Mouse (Mus musculus) megakaryocyte, embryonic 14.5 days (primary cell): ENCODE data around the gene Impad1. TPM values are rescaled to one million over a fixed set of nuclear protein-coding genes. Genes with fewer than 3 reads are reported as not detected.
A peak's percentile ranks its signal among the peaks of the same experiment; 100 is the strongest.

Experiments
- H3K27me3 ChIP-seq: replicated peaks from 2 replicates; pipeline ENCODE3; 2012; ENCODE audit warnings: inconsistent platforms
- H3K36me3 ChIP-seq: replicated peaks from 2 replicates; pipeline ENCODE3; 2012; ENCODE audit warnings: low read length, inconsistent platforms, mixed read lengths
- H3K4me1 ChIP-seq: 2 replicates; pipeline ENCODE4 v1.6.1; 2012; ENCODE audit warnings: inconsistent platforms
- H3K4me3 ChIP-seq: replicated peaks from 2 replicates; pipeline ENCODE3; 2012; ENCODE audit warnings: moderate library complexity, mild to moderate bottlenecking, inconsistent platforms
- H3K9me3 ChIP-seq: 2 replicates; pipeline ENCODE4 v1.6.1; 2012; ENCODE audit warnings: inconsistent platforms
- FLI1 ChIP-seq: IDR thresholded peaks from 2 replicates; pipeline ENCODE4 v1.6.1; 2012; ENCODE audit warnings: low read length, inconsistent platforms, mixed read lengths
- GATA1 ChIP-seq: IDR thresholded peaks from 3 replicates; pipeline ENCODE4 v1.6.1; 2012; ENCODE audit warnings: mixed read lengths, low read length, inconsistent platforms, borderline replicate concordance
- polyA plus RNA-seq: library from polyadenylated mRNA; stranded (reverse); fragments of >175 nt; gene quantifications from 2 replicates; pipeline ENCODE4 v1.2.3, GENCODE M21; 2012; ENCODE audit warnings: low replicate concordance; ENCODE audit not compliant: insufficient read depth

Gene Impad1
- 1.2 and 1.3 TPM in 2 replicates for polyA plus RNA-seq

DNA sequence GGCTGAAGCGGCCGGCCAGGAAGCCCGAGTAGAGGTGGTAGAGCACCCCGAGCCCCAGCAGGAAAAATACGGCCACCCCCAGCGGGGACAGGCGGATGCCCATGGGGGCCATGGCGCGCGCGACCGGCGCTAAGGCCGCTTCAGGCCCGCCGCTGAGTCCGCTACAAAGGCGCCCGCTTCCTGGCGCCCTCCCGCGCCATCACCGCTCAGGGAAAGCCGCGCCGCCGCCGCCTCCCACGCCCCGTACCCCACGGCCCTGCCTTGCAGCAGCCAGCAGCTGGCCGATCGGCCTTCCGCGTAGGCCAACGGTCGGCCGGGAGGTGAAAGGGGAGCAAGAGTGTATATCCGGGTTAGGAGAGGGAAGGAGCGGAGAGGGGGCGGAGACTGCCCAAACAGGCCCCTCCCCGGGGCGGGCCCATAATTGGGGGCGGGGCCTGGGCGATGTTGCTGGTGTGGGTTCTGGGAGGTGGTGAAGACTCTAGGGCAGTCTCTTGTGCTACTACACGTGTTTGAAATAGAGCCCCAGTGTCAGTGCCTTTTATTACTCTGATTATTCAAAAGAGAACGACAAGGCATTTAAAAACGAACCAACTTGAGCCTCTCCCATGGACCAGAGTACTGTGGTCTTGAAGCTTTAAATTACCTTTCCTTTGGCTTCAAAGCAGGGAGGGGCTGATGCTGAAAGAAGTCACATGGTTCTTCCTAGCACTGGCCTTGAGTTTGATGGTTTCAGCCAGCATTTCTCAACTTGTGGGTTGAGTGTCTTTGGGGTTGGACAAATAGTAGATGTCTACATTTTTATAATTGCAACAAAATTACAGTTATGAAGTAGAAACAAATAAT, at the start of gene Impad1:
Gene Impad1, minus strand, starts transcription at position 364 of the 843 bp plus-strand sequence.
- Histone ChIP-seq H3K27me3 (no peaks in the 10 kb centered on the region), H3K4me1 (peaks cover 45% of the 10 kb centered on the region), H3K4me3 (peak within 1 kb of the TSS; percentile 100), H3K9me3 (no peaks in the 10 kb centered on the region), H3K36me3 (peaks cover 14% of the 10 kb centered on the region)
- TF ChIP-seq FLI1 (no peak), GATA1 (no peak)

DNA sequence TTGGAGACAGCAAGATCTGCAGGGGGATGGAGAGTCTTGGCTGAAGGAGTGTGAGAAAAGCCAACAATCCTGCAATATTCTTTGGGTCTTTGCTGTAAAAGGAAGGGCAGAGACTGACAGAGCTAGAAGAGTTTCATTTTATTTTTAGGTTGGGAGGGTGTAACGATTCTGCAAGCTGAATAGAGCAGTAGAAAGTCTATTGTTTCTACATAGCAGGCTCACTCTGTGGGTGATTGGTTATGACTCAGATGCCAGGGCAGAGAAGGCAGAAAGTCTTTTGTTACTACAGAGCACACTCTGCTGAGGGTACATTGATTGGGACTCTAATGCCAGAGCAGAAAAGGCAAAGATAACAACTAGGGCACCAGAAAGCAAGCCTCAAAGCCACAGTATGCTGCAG, 47.0 kb upstream of the Impad1 start:
- Histone ChIP-seq H3K4me1 (no peaks in the 10 kb centered on the region), H3K9me3 (no peaks in the 10 kb centered on the region), H3K36me3 (no peaks in the 10 kb centered on the region), H3K4me3 (no peak overlapping the region), H3K27me3 (no peaks in the 10 kb centered on the region)
- TF ChIP-seq GATA1 (no peak), FLI1 (no peak)

DNA sequence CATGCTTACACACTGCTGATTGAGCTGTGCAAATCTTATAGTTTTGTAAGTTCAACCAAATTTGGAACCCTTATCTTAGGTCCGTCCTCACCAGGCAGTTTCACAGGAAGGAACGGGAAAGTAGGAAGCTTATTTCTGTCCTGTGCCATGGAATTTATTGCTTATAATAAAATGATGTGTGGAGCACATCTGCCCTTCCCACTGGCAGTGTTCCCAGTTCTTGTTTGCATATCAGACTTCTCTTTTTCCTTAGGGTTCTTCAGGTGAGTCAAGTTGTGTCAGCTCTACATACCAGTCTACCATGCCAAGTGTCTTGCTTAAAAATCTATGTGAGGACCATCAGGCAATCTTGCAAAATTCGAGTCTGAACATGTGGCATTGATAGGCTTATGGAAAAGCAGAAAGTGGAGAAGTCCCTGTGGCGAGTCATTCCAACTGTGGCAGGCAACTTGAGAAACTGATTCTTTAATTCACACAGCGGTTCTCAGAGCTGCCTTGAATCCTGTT, 40.7 kb upstream of the Impad1 start:
- H3K4me3 ChIP-seq: no peak overlapping the region
- no peaks in the 10 kb centered on the region for H3K36me3 ChIP-seq
- no peaks in the 10 kb centered on the region for H3K27me3 ChIP-seq
- TF ChIP-seq FLI1 (no peak), GATA1 (no peak)
- no peaks in the 10 kb centered on the region for H3K4me1 ChIP-seq
- H3K9me3 ChIP-seq: no peaks in the 10 kb centered on the region

DNA sequence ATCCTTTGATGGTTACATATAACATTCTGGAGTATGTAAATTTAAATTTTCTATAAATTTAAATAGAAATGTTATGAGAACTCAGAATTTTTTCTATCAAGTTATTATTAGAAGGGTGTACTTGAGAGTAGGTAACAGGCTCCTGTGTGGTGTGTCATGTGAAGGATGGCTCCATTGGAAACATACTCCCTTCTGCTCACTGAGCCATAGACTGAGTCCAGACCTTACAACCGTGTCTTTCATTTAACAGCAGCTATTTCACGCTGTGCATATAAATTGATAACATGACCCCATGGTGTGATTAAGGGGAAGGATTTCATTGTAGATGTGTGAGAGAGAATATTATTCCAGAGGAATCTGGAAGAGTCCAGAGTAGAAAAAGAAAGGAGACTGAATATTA, 35.0 kb upstream of the Impad1 start:
- no peaks in the 10 kb centered on the region for H3K9me3 ChIP-seq
- no peaks in the 10 kb centered on the region for H3K4me1 ChIP-seq
- H3K4me3 ChIP-seq: no peak overlapping the region
- TF ChIP-seq FLI1: no peak
- TF ChIP-seq GATA1: no peak
- no peaks in the 10 kb centered on the region for H3K27me3 ChIP-seq
- no peaks in the 10 kb centered on the region for H3K36me3 ChIP-seq

DNA sequence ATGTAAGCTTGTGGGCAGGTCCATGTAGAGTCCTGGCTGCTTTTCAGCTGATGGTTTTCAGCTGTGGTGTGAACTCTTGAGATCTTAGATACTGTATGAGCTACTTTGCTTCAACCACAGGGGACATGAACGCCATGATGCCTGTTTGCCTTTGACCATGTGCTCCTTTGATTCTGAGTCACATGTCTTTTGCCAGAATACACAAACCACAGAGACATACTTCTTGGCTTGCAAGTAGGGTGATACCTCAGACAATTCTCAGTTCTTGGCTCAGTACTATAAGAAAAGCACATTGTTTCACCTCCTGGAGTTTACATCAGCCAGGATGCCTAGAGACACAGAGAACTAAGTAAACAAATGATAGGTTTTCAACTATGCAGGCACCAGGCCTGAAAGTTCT, 29.0 kb upstream of the Impad1 start:
- no peak overlapping the region for H3K4me3 ChIP-seq
- TF ChIP-seq GATA1 (no peak), FLI1 (no peak)

DNA sequence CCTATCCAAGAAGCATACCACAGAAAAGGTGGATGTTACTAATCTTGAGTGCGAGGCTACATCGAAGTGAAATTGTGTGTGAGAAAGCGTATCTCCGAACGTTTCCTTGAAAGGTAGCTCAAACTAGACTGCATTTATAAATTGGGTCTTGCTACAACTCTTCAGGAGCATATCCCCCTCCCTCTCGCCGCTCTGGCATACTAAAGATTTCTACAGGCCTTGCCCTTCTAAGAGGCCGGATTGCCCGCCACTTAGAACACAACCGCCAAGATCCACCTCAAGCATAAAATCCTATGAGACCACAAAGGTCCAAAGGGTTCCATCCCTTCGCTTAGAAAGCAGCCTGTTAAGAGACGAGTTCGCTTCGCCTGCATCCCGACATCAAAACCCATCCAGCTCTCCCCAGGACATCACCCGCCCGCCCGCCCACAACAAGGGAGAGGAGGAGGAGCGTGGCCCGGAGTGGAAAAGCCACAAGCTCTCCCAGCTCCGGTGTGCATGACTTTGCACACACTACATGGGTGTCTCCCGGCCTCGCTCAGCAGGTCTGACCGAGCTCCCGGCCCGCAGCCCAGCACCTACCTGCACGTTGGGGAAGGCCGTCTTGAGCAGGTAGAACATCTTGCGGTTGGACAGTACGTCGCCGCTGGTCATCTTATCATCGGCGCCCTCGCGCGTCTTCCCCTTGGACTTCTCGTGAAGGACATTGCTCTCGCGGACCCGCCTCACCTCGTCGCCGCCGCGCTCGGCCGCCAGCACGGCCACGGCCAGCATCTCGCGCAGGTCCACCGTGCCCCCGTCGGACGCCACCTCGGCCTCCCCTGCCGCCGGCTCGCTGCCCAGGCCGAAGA, 789 bp downstream of the Impad1 start:
- H3K4me3 ChIP-seq: peak overlapping the region; percentile 100
- no peak for TF ChIP-seq FLI1
- no peak for TF ChIP-seq GATA1
- H3K4me1 ChIP-seq: peaks cover 45% of the 10 kb centered on the region
- H3K36me3 ChIP-seq: peaks cover 19% of the 10 kb centered on the region
- H3K9me3 ChIP-seq: no peaks in the 10 kb centered on the region
- no peaks in the 10 kb centered on the region for H3K27me3 ChIP-seq

More for the DNA sequence above, 29.0 kb upstream of the Impad1 start:
- H3K36me3 ChIP-seq: no peaks in the 10 kb centered on the region
- no peaks in the 10 kb centered on the region for H3K27me3 ChIP-seq
- no peaks in the 10 kb centered on the region for H3K4me1 ChIP-seq
- H3K9me3 ChIP-seq: no peaks in the 10 kb centered on the region

DNA sequence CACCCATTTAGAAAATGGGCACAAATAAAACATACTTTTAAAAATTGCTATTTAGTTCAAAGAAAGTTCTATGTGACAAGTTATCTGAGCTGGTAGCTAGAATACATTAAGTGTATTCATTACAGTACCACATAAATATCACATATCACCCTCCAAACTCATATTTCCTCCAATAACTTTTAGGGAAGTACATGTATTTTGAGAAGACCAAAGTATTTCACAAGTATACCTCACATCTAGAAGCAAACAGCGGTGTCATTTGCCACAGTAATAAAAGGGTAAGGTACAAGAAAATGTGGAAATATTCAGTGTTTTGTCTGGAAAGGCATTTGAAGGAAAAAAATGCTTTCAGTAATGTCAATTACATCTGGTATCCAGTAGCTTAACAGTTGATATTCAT, 2.0 kb downstream of the Impad1 start:
- Histone ChIP-seq H3K4me3 (no peak overlapping the region), H3K27me3 (no peaks in the 10 kb centered on the region), H3K4me1 (peaks cover 38% of the 10 kb centered on the region), H3K36me3 (peaks cover 24% of the 10 kb centered on the region), H3K9me3 (no peaks in the 10 kb centered on the region)
- no peak for TF ChIP-seq GATA1
- no peak for TF ChIP-seq FLI1

DNA sequence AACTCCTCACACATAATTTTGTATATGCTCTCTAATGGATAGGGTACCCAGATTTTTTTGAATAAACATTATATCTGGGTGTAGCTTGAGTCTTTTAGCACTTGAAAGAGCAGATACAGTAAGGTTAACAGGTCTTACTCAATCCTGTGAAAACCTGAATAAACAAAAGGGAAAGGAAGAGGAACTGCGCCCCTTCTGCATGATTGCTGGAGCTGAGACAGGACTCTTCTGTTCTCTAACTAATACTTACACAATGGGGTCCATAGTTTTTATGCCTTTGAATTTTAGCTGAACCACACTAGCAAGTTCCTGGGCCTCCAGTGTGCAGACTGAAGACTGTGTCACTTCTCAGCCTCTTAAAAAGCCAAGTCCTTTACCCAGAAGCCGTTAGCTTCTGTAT, 8.0 kb downstream of the Impad1 start:
- Histone ChIP-seq H3K36me3 (peaks cover 64% of the 10 kb centered on the region), H3K4me1 (peaks cover 10% of the 10 kb centered on the region), H3K27me3 (no peaks in the 10 kb centered on the region), H3K4me3 (no peak overlapping the region), H3K9me3 (peaks cover 16% of the 10 kb centered on the region)
- TF ChIP-seq GATA1 (no peak), FLI1 (no peak)

DNA sequence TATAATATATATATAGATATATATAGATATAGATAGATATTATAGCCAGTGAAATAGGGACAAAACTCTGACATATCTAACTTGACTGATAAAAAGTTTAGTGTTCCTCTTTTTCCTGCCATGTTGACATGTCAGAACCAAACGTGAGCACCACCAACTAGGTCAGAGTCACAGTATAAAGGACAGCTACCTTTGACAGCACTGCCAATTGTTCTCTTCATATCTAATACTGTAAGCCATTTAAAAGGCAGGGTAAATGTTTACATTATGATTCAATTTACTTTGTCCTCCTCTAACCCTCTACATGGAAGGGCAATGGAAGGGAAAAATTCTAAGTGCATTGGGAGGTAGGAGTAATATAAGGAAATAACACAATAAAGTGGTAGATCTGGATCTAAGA, 8.8 kb downstream of the Impad1 start:
- Histone ChIP-seq H3K9me3 (peaks cover 16% of the 10 kb centered on the region), H3K4me3 (no peak overlapping the region), H3K4me1 (peaks cover 3% of the 10 kb centered on the region; the same call in 1 of the 2 replicates), H3K27me3 (no peaks in the 10 kb centered on the region), H3K36me3 (peaks cover 64% of the 10 kb centered on the region)
- TF ChIP-seq FLI1: no peak
- TF ChIP-seq GATA1: no peak

DNA sequence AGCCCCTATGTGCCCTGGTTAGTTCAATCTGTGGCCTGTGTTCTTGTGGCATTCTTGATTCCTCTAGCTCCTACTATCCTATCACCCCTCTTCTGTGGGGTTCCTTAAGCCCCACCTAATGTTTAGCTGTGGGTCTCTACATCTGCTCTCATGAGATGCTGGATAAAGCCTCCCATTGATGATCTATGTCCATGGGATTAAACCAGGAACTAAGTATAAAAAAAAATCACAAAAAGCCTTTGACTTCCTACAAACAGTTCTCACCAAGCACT, 9.5 kb downstream of the Impad1 start:
- no peaks in the 10 kb centered on the region for H3K27me3 ChIP-seq
- no peak for TF ChIP-seq GATA1
- TF ChIP-seq FLI1: no peak
- H3K4me1 ChIP-seq: peaks cover 3% of the 10 kb centered on the region; the same call in 1 of the 2 replicates
- no peak overlapping the region for H3K4me3 ChIP-seq
- peaks cover 68% of the 10 kb centered on the region for H3K36me3 ChIP-seq
- peaks cover 16% of the 10 kb centered on the region for H3K9me3 ChIP-seq
